Mouse (Mus musculus) regulatory T cell (primary cell): Measurements from ENCODE around the gene Crbn.

ENCODE experiments used
- in situ Hi-C: fragments of 300-600 bp; cut with MboI, MseI; formaldehyde crosslinking; loops from one replicate; pipeline ENCODE4 v1.15.1; 2025; ENCODE audit warnings: high pct_unique_total_duplicates

Gene Crbn

DNA sequence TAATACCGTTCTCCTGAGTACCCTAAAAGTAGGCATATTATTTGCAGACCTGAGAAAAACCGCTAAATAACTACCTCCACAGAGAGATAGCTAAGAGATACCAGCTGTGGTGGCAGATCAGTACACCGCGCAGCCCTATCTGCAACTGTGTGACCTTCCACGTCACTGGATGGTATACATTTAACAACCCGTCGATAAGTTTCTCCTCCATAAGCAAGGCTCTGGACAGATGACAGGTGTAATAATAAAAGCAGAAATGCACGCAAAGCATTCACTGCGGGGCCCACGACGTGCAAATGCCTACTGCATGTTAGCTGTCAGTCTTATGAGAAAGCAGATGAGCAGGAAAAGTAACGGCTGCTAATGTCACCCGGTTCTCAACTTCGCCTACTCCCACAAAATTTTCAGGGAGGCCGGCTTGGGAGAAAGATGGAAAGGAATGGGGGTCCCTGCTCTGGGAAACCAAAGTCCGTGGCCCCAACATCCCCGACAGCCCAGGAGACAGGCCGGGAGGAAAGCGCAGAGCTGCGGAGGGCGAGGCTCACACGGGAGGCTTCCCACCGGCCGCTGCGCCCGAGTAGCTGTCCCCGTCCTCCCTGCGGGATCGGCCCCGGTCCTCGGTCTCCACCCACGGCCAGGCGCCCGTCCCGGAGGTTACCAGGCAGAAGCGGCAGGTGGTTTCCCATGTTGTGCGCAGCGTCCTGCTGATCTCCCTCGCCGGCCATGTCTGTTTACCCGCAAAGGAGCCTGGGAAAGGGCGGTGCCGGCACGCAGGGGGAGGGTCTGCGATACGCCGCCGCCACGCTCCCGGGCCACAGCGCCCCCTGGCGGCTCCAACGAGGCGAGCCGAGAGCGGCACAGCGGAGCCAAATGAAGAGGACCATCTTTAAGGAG is at the start of gene Crbn:
Gene Crbn, minus strand, starts transcription at position 745 of the 894 bp plus-strand sequence.
- in situ Hi-C loops = loop anchor here (5.0 to 25.0 kb wide), 5 partner anchors 1263 to 1863 kb away; partner anchors contain the start of genes Bhlhe40 and Sumf1

DNA sequence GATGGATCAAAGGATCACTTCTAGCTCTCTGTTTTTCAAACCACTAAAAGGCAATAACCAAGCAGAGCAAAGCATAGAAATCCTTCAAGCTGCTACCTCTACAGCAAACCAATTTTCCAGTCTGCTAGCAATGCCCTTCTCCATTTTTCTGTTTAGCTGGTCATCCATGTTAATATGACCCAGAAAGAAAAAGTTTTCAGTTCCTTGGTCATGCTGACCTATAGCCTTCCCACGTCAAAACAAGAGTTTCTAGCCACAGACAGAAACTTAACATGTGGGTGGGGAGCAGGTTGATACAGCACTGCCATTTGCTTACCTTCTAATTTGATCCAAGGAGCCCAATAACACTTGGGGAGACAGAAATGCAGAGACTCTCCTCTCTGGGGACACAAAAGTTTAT is 40.3 kb upstream of the Crbn start:
- in situ Hi-C loops = loop anchor here (25.0 kb wide), 1 partner anchor 797 kb away; no protein-coding TSS in a partner anchor

DNA sequence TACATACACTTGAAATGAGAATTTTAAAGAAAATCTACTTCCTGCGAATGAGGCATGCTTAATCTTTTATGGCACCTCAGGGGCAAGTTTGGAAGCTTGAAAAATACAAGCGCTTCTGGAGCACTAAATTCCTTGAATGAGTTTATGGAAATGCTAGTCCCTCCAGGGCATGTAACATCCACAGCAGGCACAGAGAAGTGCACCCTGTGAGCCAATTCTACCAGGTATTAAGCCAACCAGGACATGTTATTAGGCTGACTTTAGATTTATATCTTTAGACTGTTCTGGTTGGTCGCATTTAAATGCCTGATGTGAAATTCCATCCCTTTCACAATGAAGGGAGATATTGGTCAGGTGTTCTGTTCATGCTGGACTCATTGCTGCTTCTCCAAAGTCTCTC is 38.2 kb upstream of the Crbn start:
- in situ Hi-C loops = loop anchor here (25.0 kb wide), 1 partner anchor 799 kb away; no protein-coding TSS in a partner anchor

DNA sequence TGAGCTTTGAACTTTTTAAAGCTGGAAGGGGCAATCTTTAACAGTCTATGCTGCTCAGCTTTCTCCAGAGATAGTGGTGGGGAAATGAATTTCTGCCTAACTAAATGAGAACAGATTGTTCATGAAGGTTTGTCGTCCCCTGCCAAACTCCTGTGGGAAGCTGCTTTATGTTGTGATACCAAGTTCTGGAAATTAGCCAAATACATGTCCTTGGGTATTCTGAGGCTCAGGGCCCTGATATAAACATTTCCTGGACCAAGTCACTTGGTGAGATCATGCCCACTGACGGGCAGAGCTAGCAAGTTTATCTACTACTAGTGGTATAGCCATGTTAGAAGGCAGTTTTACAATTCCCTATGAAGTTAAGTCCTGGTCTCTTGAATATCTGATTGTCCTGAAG is 35.4 kb upstream of the Crbn start:
- in situ Hi-C loops = loop anchor here (25.0 kb wide), 1 partner anchor 802 kb away; no protein-coding TSS in a partner anchor

DNA sequence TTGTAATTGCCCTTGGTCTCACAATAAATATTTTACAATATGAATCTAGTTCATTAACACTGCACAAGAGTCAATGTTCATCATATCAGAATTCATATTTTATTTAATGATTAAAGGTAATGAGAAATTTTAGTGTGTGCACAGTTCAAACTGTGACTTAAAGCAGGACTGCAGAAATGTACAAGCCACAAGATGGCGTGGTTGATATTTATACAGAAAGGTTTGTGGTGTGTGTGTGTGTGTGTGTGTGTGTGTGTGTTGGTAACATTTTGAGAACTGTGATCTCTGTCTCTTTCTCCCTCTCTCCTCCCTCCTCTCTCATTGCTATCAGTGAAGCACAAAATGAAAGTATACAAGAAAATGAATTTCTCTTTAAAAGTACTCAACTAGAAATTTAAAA is 22.5 kb upstream of the Crbn start:
- in situ Hi-C loops = no loop called here

DNA sequence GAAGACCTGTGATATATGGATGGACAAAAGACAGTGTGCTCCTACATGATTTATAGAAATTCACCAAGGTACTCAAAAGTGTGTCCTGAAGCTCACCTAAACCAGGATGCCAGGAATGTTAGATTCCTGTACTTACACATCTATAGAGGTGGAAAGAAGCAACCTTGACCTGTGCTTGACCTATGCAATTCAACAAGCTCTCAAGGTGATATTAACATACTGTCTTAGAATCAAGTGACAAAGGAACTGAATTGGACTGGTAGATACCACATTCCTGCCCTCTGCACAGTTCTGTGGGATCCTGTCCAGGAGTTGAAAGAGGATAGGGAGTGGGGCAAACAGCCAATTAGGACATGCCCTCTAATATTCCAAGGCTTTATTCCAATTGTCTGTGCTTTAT is 20.7 kb upstream of the Crbn start:
- in situ Hi-C loops = no loop called here

DNA sequence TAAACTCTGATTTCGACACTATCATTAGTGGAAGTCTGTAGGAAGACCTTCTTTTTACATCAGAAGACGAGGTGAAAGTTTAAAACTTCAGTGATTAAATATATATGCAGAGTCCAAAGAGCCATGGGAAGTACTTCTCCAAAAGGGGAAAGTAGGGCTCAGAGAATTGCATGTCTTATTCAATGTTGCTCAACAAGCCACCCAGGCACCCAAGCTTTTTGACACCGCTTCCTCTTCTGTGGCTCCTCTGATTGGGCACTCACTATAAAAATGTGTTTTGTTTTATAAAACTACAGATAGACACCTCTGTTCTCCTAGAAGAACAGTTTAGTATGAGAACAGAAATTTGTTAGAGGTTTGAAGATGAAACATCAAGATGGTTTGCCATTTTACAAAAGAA is 20.0 kb upstream of the Crbn start:
- in situ Hi-C loops = no loop called here

DNA sequence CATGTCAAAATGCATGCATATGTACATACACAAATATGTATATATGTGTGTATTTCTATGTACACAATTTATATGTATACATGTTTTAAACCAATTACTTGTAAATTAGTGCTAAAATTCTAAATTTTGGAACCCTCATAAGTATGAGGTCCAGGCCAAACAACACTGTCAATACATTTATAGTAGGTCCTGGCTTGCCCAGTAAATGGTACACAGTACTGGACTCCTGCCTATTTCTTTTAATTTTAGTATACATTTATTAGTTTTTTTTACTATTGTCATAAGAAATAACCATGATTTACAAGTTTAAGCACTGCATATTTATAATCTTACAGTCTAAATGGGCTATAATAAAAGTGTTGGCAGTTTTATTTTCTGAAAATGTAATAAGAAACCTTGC is 19.4 kb upstream of the Crbn start:
- in situ Hi-C loops = no loop called here

DNA sequence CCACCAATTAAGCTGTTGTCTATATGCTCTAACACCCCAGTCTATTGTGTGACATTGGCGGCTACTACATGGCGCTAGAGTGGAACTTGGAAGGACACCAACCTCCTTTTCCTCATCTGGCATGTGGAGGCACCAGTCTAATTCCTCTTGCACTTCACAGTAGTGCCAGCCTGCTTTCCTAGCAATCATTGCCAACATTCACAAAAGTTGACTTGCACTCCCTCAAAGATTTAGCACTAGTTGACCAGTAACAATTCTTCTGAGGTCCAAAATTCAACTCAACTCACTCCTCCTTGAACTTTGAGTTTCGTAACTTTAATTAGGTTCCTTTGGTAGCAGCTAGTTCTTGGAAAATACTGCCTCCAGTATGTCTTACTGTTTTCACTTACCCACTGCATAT is 10.8 kb upstream of the Crbn start:
- in situ Hi-C loops = no loop called here

DNA sequence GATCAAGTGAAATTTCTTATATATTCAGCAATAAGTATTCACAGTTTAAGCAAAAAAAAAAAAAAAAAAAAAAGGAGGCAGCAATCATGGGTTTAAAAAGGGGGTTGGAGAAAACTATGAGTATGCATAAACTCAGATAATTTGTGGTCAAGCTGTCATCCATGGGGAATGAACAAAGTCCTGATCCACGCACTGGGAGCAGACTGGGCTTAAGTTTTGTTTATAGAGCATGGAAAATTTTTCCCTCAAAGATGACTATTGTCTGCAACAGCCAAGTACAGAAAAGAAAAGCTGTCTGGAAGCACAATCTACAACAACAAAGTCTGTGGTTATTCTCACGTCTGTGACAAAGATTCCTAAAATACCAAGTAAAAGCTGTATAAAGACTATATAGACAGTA is 9.3 kb upstream of the Crbn start:
- in situ Hi-C loops = loop anchor here (5.0 kb wide), 1 partner anchor 147 kb away; no protein-coding TSS in a partner anchor

DNA sequence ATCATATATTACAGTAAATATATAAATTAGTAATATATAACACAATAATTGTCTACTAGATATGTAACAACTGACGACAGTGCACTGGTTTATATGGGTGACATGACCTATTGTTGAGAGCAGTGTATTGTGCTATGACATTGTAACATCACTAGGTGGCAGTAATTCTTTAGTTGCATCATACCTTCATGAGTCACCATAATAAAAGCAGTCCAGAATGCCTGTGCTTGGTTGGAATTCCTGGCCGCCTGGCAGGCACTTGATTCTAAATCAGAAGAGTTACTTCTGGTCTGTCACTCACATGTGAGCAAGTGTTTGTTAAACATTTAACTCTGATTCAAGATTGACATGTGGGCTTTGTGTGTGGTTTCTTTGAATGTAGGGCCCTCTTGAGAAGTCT is 5.0 kb upstream of the Crbn start:
- in situ Hi-C loops = loop anchor here (5.0 kb wide), 1 partner anchor 143 kb away; no protein-coding TSS in a partner anchor

DNA sequence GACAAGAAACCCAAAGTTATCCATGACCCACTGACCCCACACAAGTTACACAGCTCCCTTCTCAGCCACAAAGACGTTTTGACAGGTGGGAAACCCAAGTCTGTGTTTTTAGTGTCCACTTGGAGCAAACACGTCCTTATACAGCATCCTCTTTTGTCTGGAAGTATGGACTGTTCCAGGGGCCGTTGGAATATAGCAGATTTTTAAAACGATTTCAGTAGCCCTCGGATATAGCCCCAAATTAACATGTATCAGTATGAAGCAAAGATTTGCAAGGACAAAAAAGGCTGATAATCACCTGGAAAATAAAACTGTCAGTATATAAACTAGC is 315 bp upstream of the Crbn start:
- in situ Hi-C loops = no loop called here

DNA sequence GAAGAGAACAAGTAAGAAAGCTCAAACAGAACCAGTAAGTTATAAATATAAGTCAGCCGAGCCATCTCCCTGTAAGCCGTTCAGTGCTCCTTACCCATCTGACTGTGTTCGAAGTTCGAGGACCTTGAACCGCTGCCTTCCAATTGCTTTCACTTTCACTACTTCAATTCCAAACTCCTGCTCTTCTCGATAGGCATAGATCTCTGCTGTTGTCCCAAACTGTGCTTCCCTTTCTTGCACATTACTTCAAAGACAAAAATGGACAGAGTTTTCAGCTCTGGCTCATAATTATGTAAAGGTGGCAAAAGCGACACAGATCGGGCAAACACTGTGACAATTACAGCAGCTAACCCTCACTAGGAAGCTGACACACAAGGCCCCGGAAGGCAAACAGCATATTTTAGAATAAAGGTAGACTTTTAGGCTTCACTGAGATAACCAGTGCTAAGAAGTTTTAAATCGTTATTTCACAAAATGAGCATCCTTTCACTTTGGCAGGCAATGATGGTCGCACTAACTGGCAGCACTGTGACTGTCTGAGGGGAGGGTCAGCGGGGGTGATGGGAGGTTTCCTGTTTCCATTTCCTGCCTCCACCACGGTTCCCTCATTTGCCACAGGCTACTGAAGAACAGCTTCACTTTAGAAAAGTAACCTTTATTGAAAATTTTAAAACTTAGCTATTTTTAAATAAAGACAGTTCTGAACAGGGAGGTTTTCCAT is 5.6 kb downstream of the Crbn start:
- in situ Hi-C loops = loop anchor here (10.0 to 25.0 kb wide), 4 partner anchors 1393 to 1868 kb away; partner anchors contain the start of genes Bhlhe40 and Sumf1

DNA sequence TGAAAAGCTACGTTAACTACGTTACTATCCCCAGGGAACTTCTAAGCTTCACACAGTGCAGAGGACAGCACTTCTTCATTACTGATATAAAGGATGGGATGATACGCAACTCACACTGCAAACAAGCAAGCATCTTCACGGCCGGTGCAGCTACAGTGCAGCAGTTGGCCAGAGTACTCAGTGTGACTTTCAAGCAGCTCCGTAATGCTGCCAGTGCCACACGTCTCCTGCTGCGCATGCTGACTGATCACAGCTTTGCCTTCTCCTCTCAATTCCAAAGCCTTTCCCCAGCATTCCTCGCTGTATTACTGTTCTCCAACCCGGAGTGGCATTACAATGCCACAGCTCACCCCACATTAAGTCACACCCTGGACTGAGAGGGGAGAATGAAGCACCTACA is 6.3 kb downstream of the Crbn start:
- in situ Hi-C loops = loop anchor here (10.0 to 25.0 kb wide), 4 partner anchors 1394 to 1869 kb away; partner anchors contain the start of genes Bhlhe40 and Sumf1

DNA sequence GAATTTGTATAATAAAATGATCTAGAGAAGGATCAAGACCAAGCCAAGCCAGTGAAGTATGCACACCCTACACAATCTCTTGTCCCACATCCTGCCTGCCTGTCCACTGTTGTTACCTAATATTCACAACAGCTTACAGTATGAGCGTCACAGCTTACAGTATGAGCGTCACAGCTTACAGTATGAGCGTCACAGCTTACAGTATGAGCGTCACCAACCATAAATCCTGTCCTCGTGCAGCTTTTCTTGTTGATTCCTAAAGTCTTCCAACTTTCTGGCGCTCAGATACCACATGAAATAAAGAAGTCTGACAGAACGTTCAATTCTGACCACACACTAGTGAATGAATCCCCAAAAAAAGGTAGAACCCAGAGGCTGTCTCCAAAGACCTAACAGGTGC is 6.8 kb downstream of the Crbn start:
- in situ Hi-C loops = loop anchor here (10.0 to 25.0 kb wide), 4 partner anchors 1394 to 1869 kb away; partner anchors contain the start of genes Bhlhe40 and Sumf1

DNA sequence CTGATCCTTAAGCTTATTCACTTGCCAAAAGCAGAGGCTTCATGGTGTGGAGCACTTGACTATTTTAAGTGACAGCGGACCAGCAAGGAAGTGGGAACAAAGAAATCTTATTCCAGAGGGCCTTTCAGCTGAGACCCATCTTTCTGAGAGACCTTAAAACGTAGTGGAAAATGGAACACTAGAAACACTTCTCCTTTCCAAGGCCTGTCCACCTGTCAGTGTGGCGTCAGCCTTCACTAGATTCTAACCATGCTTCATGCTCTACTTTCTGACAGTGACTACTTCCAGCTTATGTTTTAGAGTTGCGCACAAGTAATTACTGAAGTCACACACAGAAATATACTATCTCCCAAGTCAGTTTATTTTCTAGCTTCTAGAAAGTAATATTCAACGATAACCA is 7.4 kb downstream of the Crbn start:
- in situ Hi-C loops = loop anchor here (10.0 to 25.0 kb wide), 4 partner anchors 1395 to 1870 kb away; partner anchors contain the start of genes Bhlhe40 and Sumf1

DNA sequence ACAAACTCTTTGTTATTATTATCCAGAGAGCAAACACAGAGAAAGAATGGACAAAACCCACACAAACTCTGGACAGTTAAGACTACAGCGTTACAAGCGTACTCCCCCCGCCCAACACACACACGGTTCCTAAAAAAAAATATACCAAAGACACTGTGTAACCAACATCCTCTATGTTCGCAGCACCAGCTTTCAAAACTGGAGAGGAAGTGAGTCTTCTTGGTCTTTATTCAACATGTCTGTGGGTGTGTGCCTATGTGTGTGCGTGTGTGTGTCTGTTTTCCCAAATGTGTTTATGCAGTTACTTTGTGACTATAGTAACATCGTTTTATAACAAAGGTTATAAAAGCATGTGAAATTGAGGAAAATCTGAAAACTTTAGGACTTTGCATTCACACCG is 8.4 kb downstream of the Crbn start:
- in situ Hi-C loops = loop anchor here (10.0 to 25.0 kb wide), 4 partner anchors 1396 to 1871 kb away; partner anchors contain the start of genes Bhlhe40 and Sumf1

DNA sequence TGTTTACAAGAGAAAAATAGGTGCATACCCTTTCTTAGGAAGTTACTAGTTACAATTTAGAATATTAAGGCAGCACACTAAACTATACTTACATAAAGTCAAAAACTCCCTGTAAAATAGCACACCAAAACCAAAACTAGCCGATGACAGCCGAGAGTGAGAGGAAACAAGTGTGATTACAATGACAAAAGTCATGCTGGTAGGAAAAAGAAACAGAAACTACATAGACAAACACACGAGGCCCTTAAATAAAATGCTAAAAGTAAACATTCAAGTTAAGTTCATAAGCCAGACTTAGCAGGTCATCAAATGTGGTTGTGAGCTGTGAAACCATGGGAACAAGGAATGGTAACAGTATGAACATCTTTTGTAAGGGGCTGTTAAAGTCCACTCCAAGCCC is 12.7 kb downstream of the Crbn start:
- in situ Hi-C loops = loop anchor here (25.0 kb wide), 3 partner anchors 1400 to 1875 kb away; partner anchors contain the start of genes Bhlhe40 and Sumf1

DNA sequence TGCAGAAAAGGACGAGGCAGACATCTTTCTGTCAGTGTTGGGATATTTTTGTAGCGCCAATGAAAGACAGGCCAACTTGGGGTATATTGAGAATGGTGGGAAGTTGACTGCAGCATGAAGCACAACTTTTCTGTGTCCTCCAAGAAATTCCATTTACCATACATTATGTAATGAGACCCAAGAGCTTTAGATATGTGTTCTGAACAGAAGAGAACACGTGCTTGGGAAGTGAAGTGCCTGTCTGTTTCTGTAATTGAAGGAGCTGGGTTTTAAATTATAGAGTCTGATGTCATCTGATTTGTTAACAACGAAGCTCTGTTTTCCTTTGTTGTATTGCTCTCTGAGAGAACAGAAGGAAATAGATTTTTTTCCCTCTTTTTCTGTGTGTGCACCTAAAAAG is 29.8 kb downstream of the Crbn start:
- in situ Hi-C loops = no loop called here

DNA sequence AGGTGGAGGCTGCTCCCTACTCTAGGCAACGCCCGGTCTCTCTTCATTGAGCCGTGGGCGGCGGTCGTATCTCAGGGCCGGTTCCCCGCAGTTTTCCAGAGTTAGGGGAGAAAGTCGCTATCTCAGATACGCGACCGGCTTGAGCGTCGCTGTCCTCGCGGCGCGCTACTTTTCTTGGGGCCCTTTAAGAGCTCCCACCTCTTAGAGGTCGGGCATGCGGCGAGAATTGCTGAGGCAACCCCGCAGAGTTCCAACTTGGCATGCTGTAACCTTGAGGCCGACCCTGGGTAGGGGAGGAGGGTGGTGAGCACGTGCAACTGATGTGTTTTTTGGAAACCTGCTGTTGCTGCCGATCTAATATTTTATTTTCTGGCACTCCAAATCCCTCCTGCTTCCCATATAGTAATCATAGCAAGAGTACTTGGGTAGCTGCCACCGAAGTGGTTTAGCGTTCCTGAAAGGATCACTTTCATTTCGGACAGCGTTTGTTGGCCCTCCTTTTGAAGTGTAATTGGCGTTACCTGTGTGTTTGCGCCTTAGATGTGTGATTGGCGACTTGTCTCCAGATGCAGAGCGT is 30.5 kb downstream of the Crbn start:
- in situ Hi-C loops = no loop called here

DNA sequence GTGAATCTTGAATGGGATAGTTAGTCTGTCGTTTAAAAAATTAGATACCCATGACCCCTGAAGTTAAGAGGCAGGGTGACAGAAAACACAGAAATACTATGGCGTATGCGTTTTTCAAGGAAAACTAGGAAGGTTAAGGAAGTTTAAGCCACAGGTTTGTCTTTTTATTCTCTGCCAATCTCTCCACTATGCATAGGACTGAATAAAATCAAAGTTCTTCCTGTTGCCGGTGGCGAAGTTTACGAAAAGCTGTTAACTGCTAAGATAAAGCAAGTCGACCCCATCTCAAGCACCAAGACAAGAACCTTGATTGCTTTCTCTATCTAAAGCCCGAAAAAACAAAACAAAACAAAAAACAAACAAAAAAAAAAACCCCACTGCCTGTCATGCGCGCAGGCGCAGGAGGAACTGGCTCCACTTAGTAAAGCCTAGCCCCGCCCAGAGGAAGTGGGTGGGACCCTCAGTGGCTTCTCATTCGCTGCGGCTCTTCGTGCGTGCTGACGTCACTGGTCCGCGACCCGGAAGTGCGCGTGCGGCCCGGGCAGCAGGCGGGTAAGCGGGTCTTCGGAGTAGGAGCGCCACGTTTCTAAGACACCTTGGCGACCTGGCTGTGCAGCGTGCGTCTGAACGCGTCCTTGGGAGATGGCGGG is 31.1 kb downstream of the Crbn start, which contains the start of gene Trnt1:
Gene Trnt1, plus strand, starts transcription at position 481 of the 650 bp plus-strand sequence.
- in situ Hi-C loops = no loop called here
